Mouse (Mus musculus): ENCODE measurements around the gene Zbtb45. TPM values are rescaled to one million over a fixed set of nuclear protein-coding genes. Genes with fewer than 3 reads are reported as not detected.

Zbtb45 gene
- total and polyA plus RNA-seq, 3 experiments: 6.7 to 17.1 (median 9.5) TPM

DNA sequence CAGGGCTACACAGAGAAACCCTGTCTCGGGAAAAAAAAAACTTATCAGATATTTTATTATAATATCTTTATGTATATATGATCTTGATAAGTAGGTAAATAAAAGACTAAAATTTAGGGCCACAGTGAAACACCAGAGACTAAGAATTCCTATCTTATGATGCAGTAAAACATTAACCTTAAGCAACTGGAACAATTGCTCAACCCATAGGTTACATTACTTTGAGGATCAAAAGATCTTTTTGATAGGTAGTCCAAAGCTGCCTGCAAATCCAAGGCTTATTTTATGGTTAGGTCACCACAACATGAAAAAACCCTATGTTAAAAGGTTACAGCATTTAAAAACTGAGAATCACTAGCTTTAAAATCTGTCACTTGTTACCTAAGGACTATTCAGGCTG lies 8.2 kb downstream of the Zbtb45 start (continued):
- TF ChIP-seq ELF1 (IDR thresholded peaks at IDR 0.05; ENCODE audit: low read depth, low read length): no peak
- no peak for TF ChIP-seq ZNF384 (IDR thresholded peaks at IDR 0.05; ENCODE audit: low read depth, low read length)
- no peak for TF ChIP-seq RCOR1 (conservative IDR thresholded peaks at IDR 0.05; ENCODE audit: low read depth, low read length)
- no peak for TF ChIP-seq TBP (conservative IDR thresholded peaks at IDR 0.05; ENCODE audit: low read depth, low read length)

DNA sequence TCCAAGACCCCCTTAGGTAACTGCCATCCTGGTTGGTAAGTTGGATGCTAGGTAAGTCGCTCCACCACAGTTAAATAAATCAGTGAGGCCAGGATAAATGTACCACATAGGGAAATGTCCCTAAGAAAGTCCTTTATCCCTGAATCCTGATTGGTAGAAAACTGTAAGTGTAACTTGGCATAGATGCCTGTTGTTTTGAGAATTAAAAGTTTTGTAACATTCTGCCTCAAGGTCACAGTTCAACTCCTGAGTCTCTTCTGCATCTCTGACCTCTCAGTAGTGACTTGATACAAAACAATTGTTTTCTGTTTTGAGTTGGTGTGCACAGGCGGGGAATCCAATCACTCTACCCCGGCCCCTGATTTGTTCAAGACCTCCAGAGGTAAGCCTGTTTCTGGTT lies 11.0 kb downstream of the Zbtb45 start, which contains the start of gene Trim28:
Gene Trim28, plus strand, starts transcription at position 264 of the 400 bp plus-strand sequence.
- DNase-seq (ENCODE audit: extremely low read depth): no peak
- Histone ChIP-seq H3K4me1 (ENCODE audit: control insufficient read depth in 1 of 2, insufficient read depth in 2 of 2) (0 out of 4 replicates have a peak, but pooled peaks cover 0 to 3% of the 10 kb centered on the region in 2 experiments), H3K9me3 (replicated peaks; ENCODE audit: low read length) (no peaks in the 10 kb centered on the region), H3K27ac (ENCODE audit: insufficient read depth, low read depth) (no peak within 1 kb of the TSS), H3K4me3 (replicated peaks in 1 of 3; ENCODE audit: low read depth in 2 of 3, low read length in 2 of 3, poor library complexity in 1 of 3) (no peak within 1 kb of the TSS), H3K36me3 (replicated peaks in 1 of 2; ENCODE audit: control insufficient read depth in 1 of 2, insufficient read depth in 1 of 2, low read length in 1 of 2) (no peaks in the 10 kb centered on the region), H3K27me3 (replicated peaks) (no peaks in the 10 kb centered on the region), H3K9ac (ENCODE audit: insufficient read depth, low read depth) (no peak within 1 kb of the TSS), H3K4me2 (ENCODE audit: insufficient read depth, low read depth, poor library complexity, severe bottlenecking) (no peak within 1 kb of the TSS), H3K79me2 (replicated peaks; ENCODE audit: control insufficient read depth, extremely low read depth, insufficient read depth, poor library complexity, severe bottlenecking) (no peaks in the 10 kb centered on the region)
- in situ Hi-C loops (cut with MboI; ENCODE audit: low pct_ligation_motif_present, low pct_unique_long_range_greater_than_20kb, low sequenced_read_pairs) (no loop called here), dilution Hi-C loops (cut with MboI; ENCODE audit: extremely low pct_ligation_motif_present, extremely low pct_unique_long_range_greater_than_20kb, low sequenced_read_pairs) (no loop called here)
- TF ChIP-seq PAX5 (IDR thresholded peaks at IDR 0.05; ENCODE audit: low read length) (no peak), ETS1 (conservative IDR thresholded peaks at IDR 0.05; ENCODE audit: low read depth, low read length) (no peak), USF2 (conservative IDR thresholded peaks at IDR 0.05; ENCODE audit: low read depth, low read length) (no peak), ELF1 (IDR thresholded peaks at IDR 0.05; ENCODE audit: low read depth, low read length) (no peak), KAT2A (IDR thresholded peaks at IDR 0.05; ENCODE audit: insufficient replicate concordance, low read length) (no peak), USF1 (IDR thresholded peaks at IDR 0.05; ENCODE audit: low read depth, low read length) (no peak), MAX (IDR thresholded peaks at IDR 0.05; ENCODE audit: low read length) (no peak), CHD1 (IDR thresholded peaks at IDR 0.05; ENCODE audit: low read depth, low read length) (no peak), ZKSCAN1 (IDR thresholded peaks at IDR 0.05; ENCODE audit: borderline replicate concordance, low read depth, low read length) (no peak), NELFE (IDR thresholded peaks at IDR 0.05; ENCODE audit: low read depth, low read length) (no peak), SIN3A (IDR thresholded peaks at IDR 0.05; ENCODE audit: low read length) (no peak), HCFC1 (IDR thresholded peaks at IDR 0.05; ENCODE audit: low read depth, low read length) (no peak)

DNA sequence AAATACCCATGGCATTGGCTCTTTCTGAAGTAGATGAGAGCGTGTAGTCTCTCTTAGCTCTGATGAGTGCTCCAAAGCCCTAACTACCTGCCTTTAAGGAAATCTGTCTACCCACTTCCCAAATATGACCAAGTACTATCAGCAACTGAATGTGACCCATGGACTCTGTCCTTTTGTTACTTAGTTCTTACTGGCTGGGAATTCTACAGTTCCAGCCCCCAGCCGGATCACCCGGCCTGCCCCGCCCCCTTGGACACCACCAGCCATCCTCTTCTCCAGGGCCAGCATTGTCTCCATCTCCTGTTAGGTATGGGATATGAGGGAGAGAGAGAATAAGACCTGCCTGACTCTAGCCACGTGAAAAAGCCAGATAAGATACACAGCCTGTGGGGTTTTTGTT lies 11.8 kb downstream of the Zbtb45 start, which contains the start of gene Slc27a5:
Gene Slc27a5, minus strand, starts transcription at position 140 of the 400 bp plus-strand sequence.
- H3K4me3 ChIP-seq (replicated peaks in 1 of 3; ENCODE audit: low read depth in 2 of 3, low read length in 2 of 3, poor library complexity in 1 of 3): no peak within 1 kb of the TSS
- no peaks in the 10 kb centered on the region for H3K9me3 ChIP-seq (replicated peaks; ENCODE audit: low read length)
- H3K4me2 ChIP-seq (ENCODE audit: insufficient read depth, low read depth, poor library complexity, severe bottlenecking): no peak within 1 kb of the TSS
- H3K27me3 ChIP-seq (replicated peaks): no peaks in the 10 kb centered on the region
- TF ChIP-seq HCFC1 (IDR thresholded peaks at IDR 0.05; ENCODE audit: low read depth, low read length): no peak
- no peak for TF ChIP-seq SIN3A (IDR thresholded peaks at IDR 0.05; ENCODE audit: low read length)
- no peak for TF ChIP-seq USF2 (conservative IDR thresholded peaks at IDR 0.05; ENCODE audit: low read depth, low read length)
- no peak for TF ChIP-seq GABPA (IDR thresholded peaks at IDR 0.05; ENCODE audit: insufficient replicate concordance, low read depth, low read length)
- no peak for TF ChIP-seq MXI1 (IDR thresholded peaks at IDR 0.05; ENCODE audit: low read depth, low read length)
- no peak for TF ChIP-seq BHLHE40 (IDR thresholded peaks at IDR 0.05; ENCODE audit: low read depth, low read length)
- dilution Hi-C loops (cut with MboI; ENCODE audit: extremely low pct_ligation_motif_present, extremely low pct_unique_long_range_greater_than_20kb, low sequenced_read_pairs): no loop called here
- in situ Hi-C loops (cut with MboI; ENCODE audit: low pct_ligation_motif_present, low pct_unique_long_range_greater_than_20kb, low sequenced_read_pairs): no loop called here
- H3K27ac ChIP-seq (ENCODE audit: insufficient read depth, low read depth): no peak within 1 kb of the TSS
- no peak for DNase-seq (ENCODE audit: extremely low read depth)
- 0 out of 4 replicates have a peak, but pooled peaks cover 0 to 3% of the 10 kb centered on the region in 2 experiments for H3K4me1 ChIP-seq (ENCODE audit: control insufficient read depth in 1 of 2, insufficient read depth in 2 of 2)
- no peaks in the 10 kb centered on the region for H3K36me3 ChIP-seq (replicated peaks in 1 of 2; ENCODE audit: control insufficient read depth in 1 of 2, insufficient read depth in 1 of 2, low read length in 1 of 2)
- H3K79me2 ChIP-seq (replicated peaks; ENCODE audit: control insufficient read depth, extremely low read depth, insufficient read depth, poor library complexity, severe bottlenecking): no peaks in the 10 kb centered on the region
- H3K9ac ChIP-seq (ENCODE audit: insufficient read depth, low read depth): no peak within 1 kb of the TSS

Data from CH12.LX (cell line).